Mouse (Mus musculus) heart, adult 8-10 months (tissue): ENCODE results near the gene Lcn5. TPM values are rescaled to one million over a fixed set of nuclear protein-coding genes. Genes with fewer than 3 reads are reported as not detected.
A peak's percentile ranks its signal among the peaks of the same experiment; 100 is the strongest.
"Not testable (repeated sequence)": the region's sequence is repeated elsewhere in the genome, so short reads cannot be mapped to it uniquely, and the experiment has no call there.

Experiments used
- DNase-seq: peaks from one replicate; pipeline ENCODE4 v3.0.0; 2022; ENCODE audit warnings: low spot score
- total RNA-seq, 4 experiments: library from RNA; stranded (reverse); gene quantifications; 2 replicates each; pipeline ENCODE4 v1.2.4; 2022

Lcn5 gene
- total RNA-seq, 4 experiments from 2014 or later = not detected

GRCm38 (mm10) chr2:25676486-25676885 is 18.7 kb downstream of the Lcn5 start, which contains the start of gene Lcn6:
Gene Lcn6, plus strand, starts transcription at chr2:25676786.
- no peak for DNase-seq

- no peak for DNase-seq
Measured at GRCm38 (mm10) chr2:25679559-25679958, 21.8 kb downstream of the Lcn5 start.

GRCm38 (mm10) chr2:25682426-25682825 is 24.7 kb downstream of the Lcn5 start, which contains the start of gene Lcn10:
Gene Lcn10, plus strand, starts transcription at chr2:25682726.
- DNase-seq = no peak

GRCm38 (mm10) chr2:25686941-25687340 is 29.2 kb downstream of the Lcn5 start:
- DNase-seq = no peak

- DNase-seq = peak; percentile 69
Measured at GRCm38 (mm10) chr2:25694605-25695004, 36.9 kb downstream of the Lcn5 start.

GRCm38 (mm10) chr2:25696951-25697350 is 39.2 kb downstream of the Lcn5 start:
- no peak for DNase-seq

- DNase-seq = no peak
Measured at GRCm38 (mm10) chr2:25698696-25699095, 40.9 kb downstream of the Lcn5 start.

GRCm38 (mm10) chr2:25699743-25700142 is 42.0 kb downstream of the Lcn5 start, which contains the start of gene Obp2a:
Gene Obp2a, plus strand, starts transcription at chr2:25700043.
- not testable (repeated sequence) for DNase-seq

GRCm38 (mm10) chr2:25701001-25701400 is 43.2 kb downstream of the Lcn5 start:
- no peak for DNase-seq

- no peak for DNase-seq
Measured at GRCm38 (mm10) chr2:25703706-25704105, 46.0 kb downstream of the Lcn5 start.

GRCm38 (mm10) chr2:25706643-25707481 is 49.1 kb downstream of the Lcn5 start, which contains the start of gene Bmyc:
Gene Bmyc, plus strand, starts transcription at chr2:25706739.
- DNase-seq = peak; percentile 54

- DNase-seq = no peak
Measured at GRCm38 (mm10) chr2:25708121-25708520, 50.4 kb downstream of the Lcn5 start.

- not testable (repeated sequence) for DNase-seq
Measured at GRCm38 (mm10) chr2:25709056-25709455, 51.3 kb downstream of the Lcn5 start.

GRCm38 (mm10) chr2:25709791-25710190 is 52.0 kb downstream of the Lcn5 start:
- DNase-seq = not testable (repeated sequence)

Other genes starting within 250 kb of the Lcn5 start
- gene Fut7, start 234.7 kb upstream of the Lcn5 start, total RNA-seq = under 1 TPM in 2 of 4 experiments, not detected in 2; 0.16 to 0.60 TPM
- gene Abca2, start 229.2 kb upstream of the Lcn5 start, total RNA-seq = 10 to 100 TPM; 42.5 to 47.2 (median 45.2) TPM
- 1 to 10 TPM; 1.3 to 3.6 (median 2.3) TPM for gene Clic3, start 201.1 kb upstream of the Lcn5 start, total RNA-seq
- 10 to 100 TPM; 21.4 to 30.7 (median 23.3) TPM for gene Paxx, start 196.9 kb upstream of the Lcn5 start, total RNA-seq
- 1,000 to 10,000 TPM in 1 of 4 experiments, 100 to 1,000 TPM in 3; 350 to 1,004 (median 621) TPM for gene Ptgds, start 187.9 kb upstream of the Lcn5 start, total RNA-seq
- not detected for gene Lcn12, start 164.0 kb upstream of the Lcn5 start, total RNA-seq
- 100 to 1,000 TPM in 1 of 4 experiments, 10 to 100 TPM in 3; 79.4 to 105 (median 88.7) TPM for gene Fbxw5, start 157.2 kb upstream of the Lcn5 start, total RNA-seq
- gene C8g, start 156.2 kb upstream of the Lcn5 start, total RNA-seq = 1 to 10 TPM; 1.7 to 2.6 (median 2.0) TPM
- gene Traf2, start 111.0 kb upstream of the Lcn5 start, total RNA-seq = 10 to 100 TPM; 11.8 to 16.3 (median 13.8) TPM
- gene Edf1, start 100.1 kb upstream of the Lcn5 start, total RNA-seq = 100 to 1,000 TPM; 156 to 257 (median 210) TPM
- 1 to 10 TPM; 1.1 to 2.2 (median 1.5) TPM for gene Mamdc4, start 83.1 kb upstream of the Lcn5 start, total RNA-seq
- gene Phpt1, start 82.7 kb upstream of the Lcn5 start, total RNA-seq = 10 to 100 TPM; 58.2 to 72.2 (median 65.4) TPM
- under 1 TPM; 0.09 to 0.38 (median 0.25) TPM for gene Ajm1, start 76.2 kb upstream of the Lcn5 start, total RNA-seq
- 10 to 100 TPM; 67.3 to 75.3 (median 71.3) TPM for gene Rabl6, start 49.4 kb upstream of the Lcn5 start, total RNA-seq
- gene Ccdc183, start 40.3 kb upstream of the Lcn5 start, total RNA-seq = not detected
- gene Tmem141, start 35.9 kb upstream of the Lcn5 start, total RNA-seq = 10 to 100 TPM; 32.0 to 42.2 (median 38.6) TPM
- gene Fcna, start 29.9 kb upstream of the Lcn5 start, total RNA-seq = 1 to 10 TPM; 3.4 to 6.0 (median 4.3) TPM
- gene Lcn8, start 4.8 kb upstream of the Lcn5 start, total RNA-seq = 1 to 10 TPM in 2 of 4 experiments, under 1 TPM in 2; 0.50 to 1.3 (median 0.97) TPM
- gene Lcn6, start 18.8 kb downstream of the Lcn5 start, total RNA-seq = not detected
- not detected for gene Lcn10, start 24.8 kb downstream of the Lcn5 start, total RNA-seq
- under 1 TPM in 1 of 4 experiments, not detected in 3; 0.37 TPM for gene Obp2a, start 42.1 kb downstream of the Lcn5 start, total RNA-seq
- gene Bmyc, start 48.8 kb downstream of the Lcn5 start, total RNA-seq = 10 to 100 TPM; 14.2 to 21.0 (median 15.6) TPM
- not detected for gene Obp2b, start 79.1 kb downstream of the Lcn5 start, total RNA-seq
- gene Lcn3, start 107.6 kb downstream of the Lcn5 start, total RNA-seq = not detected
- not detected for gene Lcn11, start 119.1 kb downstream of the Lcn5 start, total RNA-seq
- not detected for gene Gm13539, start 124.3 kb downstream of the Lcn5 start, total RNA-seq
- not detected for gene Glt6d1, start 157.9 kb downstream of the Lcn5 start, total RNA-seq
- not detected for gene Lcn9, start 165.2 kb downstream of the Lcn5 start, total RNA-seq
- gene Sohlh1, start 189.3 kb downstream of the Lcn5 start, total RNA-seq = not detected
- under 1 TPM; 0.44 to 0.90 (median 0.59) TPM for gene Kcnt1, start 205.8 kb downstream of the Lcn5 start, total RNA-seq